Mouse (Mus musculus) retina, postnatal 7 days (tissue): ENCODE measurements around the gene Tbc1d14.
A peak's percentile ranks its signal among the peaks of the same experiment; 100 is the strongest.

Source experiments
- DNase-seq: peaks from one replicate; pipeline ENCODE4 v3.0.0-alpha.2; 2012; ENCODE audit warnings: low read depth, low spot score

The Tbc1d14 gene

DNA sequence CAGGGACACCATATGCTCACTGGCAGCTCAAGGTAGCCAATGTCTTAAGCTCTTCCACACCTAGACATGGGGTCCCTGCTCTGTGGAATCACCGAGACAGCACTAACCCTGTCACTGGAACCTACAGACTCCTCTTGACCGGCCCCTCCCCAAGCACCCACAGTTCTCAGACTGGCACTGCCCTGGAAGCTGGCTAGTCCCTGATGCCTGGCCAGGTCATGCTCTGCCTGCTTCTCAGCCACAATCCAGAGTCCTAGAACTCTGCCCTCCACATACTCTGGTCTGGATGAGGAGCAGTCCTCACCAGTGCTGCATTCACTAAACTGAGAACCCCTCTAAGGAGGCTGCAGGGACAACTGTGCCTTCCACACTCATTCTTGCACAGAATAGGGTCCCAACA lies 82.1 kb downstream of the Tbc1d14 start:
- no peak for DNase-seq

DNA sequence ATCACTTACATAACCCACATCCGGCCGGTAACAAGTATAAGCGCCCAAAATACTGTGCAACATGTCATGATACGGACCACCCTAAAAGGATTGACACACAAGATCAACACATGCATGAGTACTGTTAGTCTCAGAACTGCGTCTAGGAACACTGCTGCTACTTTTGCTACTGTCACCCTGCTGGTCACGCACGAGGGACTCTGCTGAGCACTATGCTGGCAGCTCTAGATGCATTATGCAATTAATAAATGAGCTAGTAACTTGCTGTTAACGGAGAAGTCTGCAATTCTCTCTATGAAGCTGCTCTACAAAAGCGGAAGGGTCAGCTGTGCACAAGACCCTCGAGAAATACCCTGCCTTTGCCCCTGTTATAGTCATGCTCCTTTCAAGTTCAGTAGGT lies 84.7 kb downstream of the Tbc1d14 start:
- DNase-seq = no peak

DNA sequence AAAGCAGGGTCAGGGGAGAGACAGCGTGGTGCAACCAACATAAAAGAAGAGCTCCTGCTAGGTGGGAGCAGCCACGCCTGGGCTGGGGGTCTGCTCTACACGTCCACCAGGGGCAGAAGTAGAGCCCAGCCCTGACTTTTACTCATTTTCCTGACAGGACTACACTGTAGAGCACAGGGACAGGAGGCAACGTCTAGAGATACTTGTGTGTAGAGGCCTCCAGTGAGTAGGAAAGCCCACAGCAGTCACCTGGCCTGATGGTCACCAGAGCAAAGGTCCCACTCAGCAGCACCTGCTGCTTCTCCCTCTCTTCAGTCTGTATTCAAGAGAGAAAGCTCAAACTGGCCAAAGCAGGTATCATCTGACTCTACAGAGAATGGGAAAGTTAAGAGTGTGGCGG lies 87.4 kb downstream of the Tbc1d14 start:
- no peak for DNase-seq

DNA sequence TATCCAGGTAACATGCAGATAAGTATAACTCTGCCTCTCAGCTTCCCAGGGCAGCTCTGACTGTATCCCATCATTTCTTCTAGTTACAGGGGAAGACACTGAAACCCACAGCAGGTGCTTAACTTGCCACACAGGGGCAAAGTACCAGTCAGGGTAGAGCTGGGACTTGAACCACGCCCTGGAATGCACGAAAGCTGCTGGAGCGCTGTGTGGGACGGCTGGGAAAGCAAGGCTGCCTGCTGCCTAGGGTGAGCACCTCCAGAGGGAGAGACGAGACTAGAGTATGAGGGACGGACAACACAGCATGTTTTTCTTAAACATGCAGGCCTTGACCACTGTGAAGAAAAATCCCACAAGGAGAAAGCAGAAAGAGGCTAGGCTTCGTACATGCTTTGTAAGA lies 87.8 kb downstream of the Tbc1d14 start:
- DNase-seq = no peak

DNA sequence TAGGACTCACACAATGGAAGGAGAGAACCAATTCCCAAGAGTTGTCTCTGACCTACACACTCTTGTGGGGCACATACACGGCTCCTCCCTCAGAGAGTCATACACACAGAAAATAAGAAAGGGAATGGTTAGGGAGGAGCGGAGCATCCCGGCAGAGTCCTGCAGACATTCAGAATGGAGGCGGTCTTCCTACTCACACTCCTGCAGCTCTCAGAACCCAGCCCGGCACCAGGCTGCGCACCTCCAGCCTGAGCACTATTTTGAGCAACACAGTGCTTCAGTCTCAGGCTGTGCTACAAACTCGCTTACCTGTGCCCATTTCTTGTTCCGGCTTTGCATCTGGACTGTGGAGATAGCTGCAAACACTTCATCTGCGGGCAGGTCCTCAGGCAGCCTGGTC lies 98.4 kb downstream of the Tbc1d14 start:
- DNase-seq = no peak

DNA sequence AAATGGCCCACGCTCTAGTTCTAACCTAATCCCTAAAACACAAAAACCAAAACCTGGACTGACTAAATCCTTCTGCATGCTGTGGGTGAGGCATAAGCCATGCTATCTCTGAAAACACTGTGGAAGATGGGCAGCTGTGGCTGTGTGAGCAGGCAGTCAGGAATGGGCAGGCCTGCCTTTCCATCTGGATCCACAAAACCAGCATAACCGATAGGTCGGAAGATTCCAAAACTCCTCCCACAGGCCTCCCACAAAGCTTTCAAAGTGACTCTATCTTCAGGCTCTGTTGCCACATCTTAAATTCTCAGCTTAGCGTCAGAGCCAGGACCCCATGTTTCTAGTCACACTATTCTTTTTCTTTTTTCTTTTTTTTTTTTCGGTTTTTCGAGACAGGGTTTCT lies 99.2 kb downstream of the Tbc1d14 start:
- no peak for DNase-seq

DNA sequence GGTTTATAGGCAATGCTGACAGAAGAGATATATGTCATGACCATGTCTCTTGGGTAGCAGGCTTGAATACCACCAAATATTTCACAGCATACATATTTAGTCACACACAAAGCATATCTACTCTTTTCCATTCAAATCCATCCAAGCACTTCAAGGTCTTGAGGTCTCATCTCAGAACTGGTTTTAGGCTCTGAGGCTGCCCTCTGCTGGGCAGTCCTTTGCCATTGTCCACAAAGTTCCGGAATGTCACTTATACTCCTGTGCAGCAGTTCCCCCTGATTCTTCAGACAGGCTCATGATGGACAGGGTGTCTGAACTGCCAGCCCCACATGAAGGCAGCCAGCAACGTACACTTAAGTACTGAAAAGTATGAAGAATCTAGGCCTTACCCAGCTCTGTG lies 103.9 kb downstream of the Tbc1d14 start:
- peak; percentile 37 for DNase-seq

DNA sequence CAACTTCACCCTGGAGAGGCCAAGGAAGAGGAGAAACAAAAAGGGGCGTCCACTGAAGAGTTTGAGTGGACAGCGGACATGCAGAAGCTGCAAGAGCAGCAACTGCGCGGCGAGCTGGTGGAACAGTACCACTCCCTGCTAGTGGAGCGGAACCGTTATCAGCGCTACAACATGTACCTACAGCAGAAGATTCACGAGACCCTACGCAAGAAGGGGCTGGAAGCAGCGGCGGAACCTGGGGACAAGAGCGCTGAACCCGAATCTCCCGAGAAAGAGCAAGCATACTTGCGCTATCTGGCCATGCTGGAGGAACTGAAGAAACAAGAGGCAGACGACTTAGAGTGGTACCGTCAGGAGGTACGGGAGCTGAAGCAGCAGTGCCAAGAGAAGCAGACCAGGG lies 107.8 kb downstream of the Tbc1d14 start:
- DNase-seq = no peak

DNA sequence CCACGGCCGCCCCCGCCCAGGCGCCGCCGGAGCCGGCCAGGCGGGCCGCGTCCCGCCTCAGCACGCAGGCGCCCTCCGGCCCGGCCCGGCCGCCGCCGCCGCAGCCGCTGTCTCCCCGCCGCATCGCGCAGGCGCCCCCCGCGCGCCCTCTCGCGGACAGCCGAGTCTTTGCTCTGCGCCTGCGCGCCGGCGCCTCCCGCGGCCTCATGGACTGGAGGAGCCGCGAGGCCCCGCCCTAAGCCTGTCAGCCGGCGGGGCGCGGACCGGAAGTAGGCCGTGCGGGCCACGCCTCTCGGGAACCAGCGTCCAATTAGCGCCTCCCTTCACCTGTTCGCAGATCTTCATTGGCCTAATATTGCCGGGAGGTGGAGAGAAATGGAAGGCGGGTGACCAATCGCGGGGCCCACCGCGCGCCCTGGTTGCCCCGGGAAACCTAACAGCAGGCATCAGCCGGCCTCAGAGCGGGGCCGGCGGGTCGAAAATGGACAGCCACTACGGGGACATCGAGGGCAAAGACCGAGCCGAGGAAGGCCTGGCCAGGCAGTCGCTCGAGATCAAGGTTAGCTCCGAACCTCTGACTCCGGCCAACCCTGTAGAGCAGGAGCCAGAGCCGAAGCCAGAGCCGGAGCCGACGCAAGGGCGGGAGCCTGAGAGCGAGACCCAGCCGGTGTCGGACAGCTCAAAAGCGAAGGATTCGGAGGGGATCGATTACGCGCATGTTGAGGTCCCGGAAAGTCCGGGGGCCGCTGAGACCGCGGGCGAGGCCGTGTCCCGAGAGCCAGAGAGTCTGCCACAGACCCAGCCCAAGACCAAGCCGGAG lies 108.7 kb downstream of the Tbc1d14 start, which contains the start of the genes Tada2b and Ccdc96:
TSS of gene Tada2b (minus strand) at position 115 of the 820 bp plus-strand sequence.
TSS of gene Ccdc96 (plus strand) at position 418 of the 820 bp plus-strand sequence.
- DNase-seq = peak; percentile 98

DNA sequence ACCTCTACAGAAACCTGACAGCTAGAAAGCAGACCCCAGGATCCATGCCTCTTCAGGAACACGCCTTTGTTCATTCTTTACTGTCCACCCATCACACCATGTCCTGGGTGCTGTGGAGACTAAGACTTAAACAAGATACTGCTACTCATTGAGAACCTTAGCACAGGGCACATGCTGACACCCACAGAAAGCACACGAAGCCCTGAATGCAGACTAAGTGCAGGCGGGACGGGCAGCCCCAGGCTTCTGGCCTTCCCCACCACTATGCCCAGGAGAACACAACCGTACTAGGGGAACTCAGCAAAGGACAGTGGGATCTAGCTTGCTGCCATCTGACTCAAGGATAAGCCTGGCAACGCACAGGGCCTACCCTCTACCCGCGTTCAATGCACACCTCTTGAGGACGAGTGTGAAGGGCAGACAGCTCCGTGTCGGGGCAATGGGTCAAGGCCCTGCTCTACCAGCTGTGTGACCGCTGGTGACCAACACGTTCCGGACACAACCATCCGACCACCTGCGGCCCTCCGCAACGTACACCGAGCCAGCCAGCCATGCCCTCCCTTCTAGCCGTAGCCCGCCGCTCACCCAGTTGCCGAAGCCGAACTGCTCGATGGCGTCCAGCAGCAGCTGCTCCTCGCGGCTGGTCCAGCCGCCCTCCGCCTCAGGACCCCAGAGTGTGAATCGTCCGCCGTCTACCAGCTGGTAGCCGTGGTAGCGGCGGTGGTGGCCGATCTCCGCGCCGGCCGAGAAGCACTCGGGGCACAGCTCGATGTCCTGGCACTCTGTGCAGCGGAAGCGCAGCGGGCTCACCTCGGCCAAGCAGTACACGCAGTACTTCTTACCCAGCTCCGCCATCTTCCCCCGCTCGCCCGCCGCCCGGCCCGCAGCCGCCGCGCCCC lies 109.6 kb downstream of the Tbc1d14 start:
- DNase-seq = no peak

DNA sequence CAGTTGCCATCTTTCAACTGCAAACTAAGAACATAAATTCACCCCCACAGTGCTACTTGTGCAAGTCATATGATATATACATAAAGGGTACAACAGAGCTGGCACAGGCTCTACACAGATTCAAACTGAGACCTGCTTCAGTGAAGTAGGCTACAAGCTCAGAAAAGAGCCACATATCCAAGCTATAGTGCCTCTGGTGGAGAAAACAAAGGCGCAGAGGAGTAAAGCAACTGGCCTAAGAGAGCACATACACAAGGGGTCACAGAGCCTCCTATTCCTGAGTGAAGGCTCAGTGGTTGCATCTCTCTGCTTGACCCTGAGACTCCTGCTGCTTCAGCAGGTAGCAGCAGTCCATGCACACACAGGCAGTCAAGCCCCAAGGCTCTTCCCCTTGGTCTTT lies 112.0 kb downstream of the Tbc1d14 start:
- DNase-seq = no peak

DNA sequence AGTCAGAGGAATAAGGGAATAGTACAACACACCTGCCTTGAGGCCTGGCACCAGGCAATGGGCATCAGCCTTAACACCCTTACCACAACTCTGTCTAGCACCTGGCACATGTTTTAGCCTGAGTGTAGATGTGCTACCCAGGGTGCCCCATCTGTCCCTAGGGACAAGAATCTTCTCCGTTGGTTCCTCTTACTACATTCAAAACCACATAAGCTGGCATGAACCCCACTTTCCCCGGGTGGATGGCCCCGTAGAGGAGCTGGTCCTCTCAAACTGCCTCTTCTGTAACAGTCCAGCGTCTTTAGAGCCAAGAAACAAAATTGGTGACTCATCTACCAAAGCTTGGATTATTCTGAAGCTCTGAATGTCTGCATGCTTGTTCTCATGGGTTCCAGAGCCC lies 112.7 kb downstream of the Tbc1d14 start:
- no peak for DNase-seq

DNA sequence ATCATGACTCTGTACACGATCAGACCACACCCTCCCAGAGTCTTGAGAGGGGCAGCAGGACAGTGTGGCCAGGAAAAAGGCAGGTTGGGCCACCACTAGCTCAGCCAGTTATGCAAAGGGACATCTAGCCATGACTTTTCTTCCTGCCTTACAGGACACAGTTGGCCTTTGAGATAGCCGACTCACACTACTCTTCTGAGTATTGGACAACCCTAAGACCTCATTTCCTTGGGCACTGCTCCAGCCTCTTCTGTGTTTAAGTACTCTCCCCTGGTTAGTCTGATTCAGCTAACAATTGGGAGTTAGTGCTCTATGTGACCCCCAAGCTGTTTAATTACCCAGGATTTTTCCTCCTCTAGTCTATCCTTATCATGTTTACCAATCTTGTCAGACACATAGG lies 113.3 kb downstream of the Tbc1d14 start:
- no peak for DNase-seq

DNA sequence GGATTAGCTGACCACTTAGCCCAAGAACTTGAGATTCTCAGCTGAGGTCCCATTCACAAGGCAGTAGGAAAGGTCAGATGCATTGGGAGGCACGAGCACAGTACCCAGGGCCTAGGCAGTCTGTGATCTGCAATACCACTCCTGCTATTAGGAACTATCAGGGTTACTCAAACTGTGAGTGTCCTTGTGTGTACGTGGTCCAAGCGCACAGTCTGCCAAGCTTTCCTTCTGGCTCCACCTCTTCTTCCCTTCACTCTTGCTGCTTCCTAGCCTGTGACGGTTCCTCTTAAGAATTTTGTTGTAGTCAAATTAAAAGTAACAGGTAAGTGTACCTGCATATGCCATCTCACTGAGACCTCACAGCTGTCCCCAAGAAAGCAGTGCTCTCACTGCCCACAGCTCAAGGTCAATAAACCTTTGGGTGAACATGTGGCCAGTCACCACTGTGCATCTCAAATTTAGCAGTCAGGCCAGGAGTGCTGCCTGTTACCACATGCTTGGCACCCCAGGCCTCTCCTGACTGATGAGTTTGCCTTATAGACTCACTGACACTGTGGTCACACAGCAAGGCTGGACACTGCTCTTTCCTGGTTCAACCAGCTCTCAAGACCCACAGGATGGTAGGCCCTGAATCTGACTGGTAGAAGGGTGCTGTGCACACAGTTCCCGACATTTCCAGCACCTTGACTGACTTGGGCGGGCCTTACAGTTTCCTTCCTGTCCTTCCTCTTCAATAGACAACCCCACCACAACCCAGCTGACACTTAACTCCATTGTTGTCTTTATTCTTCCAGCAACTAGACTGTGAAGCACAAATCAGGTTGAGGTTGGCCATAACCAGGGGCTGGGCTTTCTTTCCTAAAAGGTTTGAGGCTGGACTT lies 114.3 kb downstream of the Tbc1d14 start:
- DNase-seq = no peak

DNA sequence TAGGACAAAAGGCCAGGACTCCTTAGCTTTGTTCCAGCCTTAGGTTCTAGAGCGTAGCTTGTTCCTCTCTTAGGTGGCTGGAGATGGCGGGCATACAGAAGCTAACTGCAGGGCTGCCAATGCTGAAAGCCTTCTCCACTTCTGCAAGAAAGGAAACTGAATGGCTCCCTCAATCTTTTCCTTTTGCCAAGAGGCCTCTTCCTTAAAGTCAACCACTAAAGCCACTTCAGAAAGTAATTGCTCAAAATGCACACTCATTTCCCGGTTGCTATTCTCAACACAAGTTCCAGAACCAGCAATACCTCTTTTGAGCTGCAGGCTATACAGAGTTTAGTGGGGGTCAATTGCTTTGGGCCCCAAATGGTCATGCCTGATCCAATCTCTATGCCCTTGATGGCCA lies 115.6 kb downstream of the Tbc1d14 start:
- DNase-seq = no peak

DNA sequence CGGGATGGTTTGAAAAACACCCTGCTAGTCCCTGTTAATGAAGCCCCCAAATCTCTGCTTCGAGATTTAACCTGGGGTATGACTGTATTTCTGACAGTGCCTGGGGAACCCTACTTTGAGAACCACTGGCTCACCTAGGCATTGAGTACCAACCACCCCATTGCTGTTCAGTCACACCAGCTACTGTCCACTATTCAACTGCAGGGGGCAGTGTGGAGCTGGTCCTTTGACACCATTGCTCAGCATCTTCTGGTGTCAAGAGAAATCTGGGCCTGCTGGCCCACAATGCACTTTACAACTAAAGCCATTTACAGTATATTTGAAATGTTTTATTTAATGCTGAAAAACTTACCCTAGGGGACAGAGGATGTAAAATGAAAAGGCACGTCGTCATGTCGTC lies 118.8 kb downstream of the Tbc1d14 start:
- DNase-seq = peak; percentile 75

DNA sequence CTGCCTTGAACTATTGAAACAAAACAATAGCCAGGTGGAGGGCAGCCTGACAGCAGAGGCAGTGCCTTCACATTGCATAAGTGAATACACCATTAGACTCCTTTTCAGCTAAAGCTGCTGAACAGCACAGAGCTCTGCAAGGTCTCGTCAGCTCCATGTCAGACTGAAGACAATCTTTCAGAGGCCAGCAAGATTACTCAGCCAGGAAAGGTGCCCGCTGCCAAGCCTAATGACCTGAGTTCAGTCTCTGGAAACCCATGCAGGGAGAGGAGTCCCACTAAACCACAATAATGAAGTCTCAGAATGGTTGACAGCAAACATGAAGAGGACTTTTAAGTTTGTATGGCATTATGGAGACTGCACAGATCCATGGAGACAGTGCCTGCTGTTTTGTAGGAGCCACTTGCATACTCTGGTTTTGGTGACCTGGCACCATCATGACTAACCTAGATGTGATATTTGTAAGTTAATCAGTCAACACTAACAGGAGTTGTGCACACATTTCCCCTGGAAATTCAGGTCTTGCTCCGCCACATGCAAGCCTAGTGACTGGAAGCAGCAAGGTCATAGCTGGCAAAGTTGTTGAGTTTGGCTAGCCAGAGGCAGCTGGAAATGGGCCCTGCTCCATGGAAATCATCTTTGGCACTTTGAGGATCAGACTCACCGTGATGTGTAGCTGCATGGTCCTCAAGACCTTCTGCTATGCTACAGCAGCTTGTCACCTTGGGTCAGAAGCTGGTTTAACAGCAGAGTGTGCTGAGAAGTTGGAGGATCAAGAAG lies 120.0 kb downstream of the Tbc1d14 start:
- DNase-seq = no peak

DNA sequence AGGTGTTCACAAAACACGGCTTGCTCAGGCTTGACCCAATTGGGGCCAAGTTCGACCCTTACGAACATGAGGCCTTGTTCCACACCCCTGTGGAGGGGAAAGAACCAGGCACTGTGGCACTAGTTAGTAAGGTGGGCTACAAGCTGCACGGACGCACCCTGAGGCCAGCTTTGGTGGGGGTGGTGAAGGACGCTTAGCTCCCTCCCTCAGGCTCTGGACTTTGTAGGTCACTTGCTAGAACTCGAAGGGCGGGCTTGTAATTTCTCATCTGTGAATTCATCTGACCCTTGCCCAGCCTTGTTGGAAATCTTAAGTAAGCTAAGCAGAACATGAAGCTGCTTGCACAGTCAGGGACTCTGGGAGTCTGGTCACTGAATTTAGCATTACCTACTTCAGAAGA lies 121.9 kb downstream of the Tbc1d14 start:
- DNase-seq = no peak

DNA sequence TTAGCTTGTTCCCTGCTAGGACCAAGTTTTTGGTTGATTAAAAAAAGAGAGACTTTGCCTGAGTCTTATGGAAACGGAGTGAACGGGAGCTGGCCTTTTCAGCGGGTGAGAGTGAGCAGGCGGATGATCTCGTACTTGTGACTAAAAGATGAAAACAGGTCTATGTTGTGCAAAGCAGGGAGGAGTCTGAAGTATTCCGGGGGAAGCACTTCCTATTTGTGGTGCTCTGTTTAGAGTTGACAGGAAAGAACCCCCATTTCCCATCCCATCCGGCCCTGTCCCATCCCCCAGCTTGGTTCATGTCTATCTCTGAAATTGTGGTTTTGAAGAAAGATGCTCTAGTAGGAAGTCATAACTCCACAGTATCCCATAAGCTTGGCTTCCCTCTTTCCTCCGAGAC lies 127.2 kb downstream of the Tbc1d14 start:
- no peak for DNase-seq

DNA sequence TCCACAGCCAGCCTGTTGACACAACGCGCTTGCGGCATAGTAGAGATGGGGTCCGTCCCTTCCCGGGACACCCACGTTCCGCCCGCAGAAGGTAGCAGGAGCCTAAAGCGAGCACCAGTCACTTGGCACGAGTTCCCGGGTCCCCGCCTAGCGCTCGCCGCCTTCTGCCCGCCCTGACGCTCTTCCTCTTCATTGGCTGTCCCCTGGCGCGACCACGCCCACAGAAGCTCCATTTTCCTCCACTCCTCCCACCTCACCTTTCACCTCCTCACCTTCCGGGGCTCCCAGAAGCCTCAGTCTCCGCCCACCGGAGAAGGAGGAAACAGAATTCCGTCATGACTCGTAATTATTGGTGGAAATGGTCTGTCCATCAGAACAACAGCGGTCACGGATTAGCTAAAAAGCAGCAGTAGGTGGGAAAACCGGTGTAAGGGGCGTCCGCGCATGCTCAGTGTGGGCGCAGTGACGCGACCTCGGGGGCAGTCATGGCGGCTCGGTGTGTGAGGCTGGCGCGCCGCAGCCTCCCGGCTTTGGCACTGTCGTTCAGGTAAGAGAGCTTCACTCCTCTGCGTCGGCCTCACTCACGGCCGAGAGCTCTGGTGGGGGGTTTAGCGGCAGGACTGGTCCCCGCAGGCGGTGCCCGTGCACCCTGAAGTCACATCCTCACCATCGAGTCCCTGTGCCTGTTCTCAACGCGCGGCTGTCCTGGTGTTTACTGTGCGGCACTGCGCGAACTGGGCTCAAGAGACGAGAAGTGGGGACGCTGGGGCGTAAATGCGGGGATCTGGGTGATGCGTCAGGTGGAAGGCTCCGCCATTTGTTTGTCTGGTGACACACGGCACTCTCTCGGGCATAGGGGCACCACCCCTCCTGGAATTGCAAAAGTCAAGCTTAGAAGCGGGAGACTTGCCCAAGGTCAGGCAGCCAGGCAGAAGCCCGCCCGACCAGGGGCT lies 128.1 kb downstream of the Tbc1d14 start, which contains the start of gene Grpel1:
TSS of gene Grpel1 (plus strand) at position 290 of the 953 bp plus-strand sequence.
- peak; percentile 100 for DNase-seq
